Comparison of ENCODE assay signal across 31 mouse cellular contexts in the genomic region with DNA sequence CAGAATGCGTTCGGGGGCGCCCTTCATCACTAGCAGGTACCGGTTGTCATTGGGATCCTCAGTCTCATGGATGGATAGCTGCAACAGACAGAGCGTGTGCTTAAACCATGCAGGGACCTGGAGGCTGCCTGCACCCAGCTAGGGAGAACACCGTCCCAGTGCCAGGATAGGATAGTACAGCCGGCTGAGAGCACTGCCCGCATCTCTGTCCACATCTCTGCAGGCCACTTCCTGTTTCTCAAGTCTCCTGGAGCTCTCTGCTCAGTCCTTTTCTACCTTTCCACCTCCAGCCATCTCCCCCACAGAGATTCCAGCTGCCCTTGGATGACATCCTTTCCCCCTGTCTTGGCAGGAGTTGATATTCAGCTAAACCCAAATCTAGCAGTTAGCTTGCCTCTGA. TPM values are rescaled to one million over a fixed set of nuclear protein-coding genes. Genes with fewer than 3 reads are reported as not detected.
DNase-seq lines count a peak whose midpoint lies in the region; ATAC-seq and TF ChIP-seq lines count a peak whose summit lies in the region.
"Had no signal": no experiment of that assay in that cellular context is flagged by ENCODE, and none has a peak within 500 bp of the region (broad histone marks: within the 10 kb centered on the region; RNA-seq: fewer than 3 reads in every experiment).

No protein-coding gene starts in this region.

- TF ChIP-seq POLR2A in cerebellum, adult 2 months (IDR thresholded peaks at IDR 0.05; ENCODE audit: borderline replicate concordance, insufficient read depth, low read length) = no peak

- peaks cover 72% of the 10 kb centered on the region for H3K36me3 ChIP-seq in midbrain, postnatal 0 days (ENCODE audit: insufficient read depth, low read length)
- peaks cover 27% of the 10 kb centered on the region for H3K36me3 ChIP-seq in midbrain, embryonic 10.5 days
- H3K36me3 ChIP-seq: embryonic facial prominence, embryonic 13.5 days; embryonic facial prominence, embryonic 15.5 days; forebrain, embryonic 10.5 days; G1E had no signal

- peak; percentile 46 to 60 for DNase-seq in cerebellum, adult 2 months
- DNase-seq in cerebellum, adult 18-20 months = no peak
- no peak for DNase-seq in midbrain, postnatal 0 days (ENCODE audit: low spot score)
- DNase-seq in midbrain, embryonic 10.5 days (ENCODE audit: low spot score) = no peak
- no peak for DNase-seq in adrenal gland, adult 18-20 months (ENCODE audit: low spot score in 2 of 2)
- DNase-seq in ovary, postnatal 36 days (ENCODE audit: low spot score) = no peak
- DNase-seq: adrenal gland, adult 2 months; adrenal gland, postnatal 10 days; adrenal gland, postnatal 25 days; B cell, adult 2 months; cerebellum, adult 11-12 months; cerebellum, adult 9-10 months; cerebellum, postnatal 10 days; cerebellum, postnatal 36 days; embryo, embryonic 11 days had no signal

- H3K4me2 ChIP-seq in midbrain, postnatal 0 days (ENCODE audit: low read depth, low read length, poor library complexity, severe bottlenecking) = no peak overlapping the region
- H3K4me2 ChIP-seq: embryonic facial prominence, embryonic 13.5 days; embryonic facial prominence, embryonic 15.5 days; forebrain, embryonic 12.5 days had no signal

- no peak overlapping the region for H3K4me3 ChIP-seq in cerebellum, adult 2 months (replicated peaks; ENCODE audit: insufficient read depth, low read depth, low read length)
- H3K4me3 ChIP-seq in midbrain, postnatal 0 days (ENCODE audit: low read depth, low read length) = no peak overlapping the region
- no peak overlapping the region for H3K4me3 ChIP-seq in midbrain, embryonic 10.5 days
- H3K4me3 ChIP-seq: embryonic facial prominence, embryonic 13.5 days; embryonic facial prominence, embryonic 15.5 days; erythroblast, embryonic 14.5 days; forebrain, embryonic 10.5 days; forebrain, embryonic 12.5 days had no signal

- H3K27ac ChIP-seq in cerebellum, adult 2 months (ENCODE audit: insufficient read depth, low read length) = peak overlapping the region; percentile 68
- 0 out of 2 replicates have a peak overlapping the region, but pooled peaks have one; percentile 12 for H3K27ac ChIP-seq in midbrain, postnatal 0 days (ENCODE audit: low read depth, low read length)
- H3K27ac ChIP-seq in midbrain, embryonic 10.5 days (replicated peaks) = no peak overlapping the region
- H3K27ac ChIP-seq: embryonic facial prominence, embryonic 13.5 days; embryonic facial prominence, embryonic 15.5 days; forebrain, embryonic 10.5 days; forebrain, embryonic 12.5 days had no signal

- H3K4me1 ChIP-seq in cerebellum, adult 2 months (ENCODE audit: control insufficient read depth, insufficient read depth, low read length) = peaks cover 11% of the 10 kb centered on the region
- H3K4me1 ChIP-seq in midbrain, postnatal 0 days (ENCODE audit: insufficient read depth, low read length) = no peaks in the 10 kb centered on the region
- 0 out of 2 replicates have a peak, but pooled peaks cover 7% of the 10 kb centered on the region for H3K4me1 ChIP-seq in midbrain, embryonic 10.5 days
- H3K4me1 ChIP-seq: embryonic facial prominence, embryonic 13.5 days; embryonic facial prominence, embryonic 15.5 days; forebrain, embryonic 12.5 days had no signal

- H3K9ac ChIP-seq in midbrain, postnatal 0 days (replicated peaks; ENCODE audit: low read length, poor library complexity, severe bottlenecking) = no peak overlapping the region
- H3K9ac ChIP-seq: embryonic facial prominence, embryonic 13.5 days; embryonic facial prominence, embryonic 15.5 days; forebrain, embryonic 12.5 days had no signal

- H3K9me3 ChIP-seq in midbrain, postnatal 0 days (ENCODE audit: low read length) = no peaks in the 10 kb centered on the region
- H3K9me3 ChIP-seq in midbrain, embryonic 10.5 days (replicated peaks) = no peaks in the 10 kb centered on the region; the same call in 1 of the 2 replicates
- H3K9me3 ChIP-seq: embryonic facial prominence, embryonic 13.5 days; embryonic facial prominence, embryonic 15.5 days; forebrain, embryonic 10.5 days; forebrain, embryonic 12.5 days; G1E had no signal

- TF ChIP-seq CTCF in cerebellum, adult 2 months (IDR thresholded peaks at IDR 0.05; ENCODE audit: borderline replicate concordance, insufficient read depth, low read depth, low read length) = no peak
- no peak for TF ChIP-seq CTCF in midbrain, postnatal 0 days (IDR thresholded peaks at IDR 0.05)

- no peak for ATAC-seq in midbrain, postnatal 0 days (ENCODE audit: low FRiP score)
- ATAC-seq in granulocyte monocyte progenitor cell, adult 5-6 weeks (replicated peaks; ENCODE audit: poor library complexity, severe bottlenecking) = peak; percentile 41; the same call in 1 of the 2 replicates
- ATAC-seq in monocyte, adult 5-6 weeks (replicated peaks; ENCODE audit: insufficient number of reproducible peaks, low FRiP score, low TSS enrichment, poor library complexity, severe bottlenecking) = 0 out of 2 replicates have a peak, but pooled peaks have one; percentile 12
- ATAC-seq: activated CD4-positive, CD25-positive, alpha-beta regulatory T cell, adult 4 months; CD4-positive, CD25-positive, alpha-beta regulatory T cell, adult 4 months; forebrain, embryonic 14.5 days; forebrain, embryonic 16.5 days; Patski had no signal

- no peaks in the 10 kb centered on the region for H3K27me3 ChIP-seq in cerebellum, adult 2 months (ENCODE audit: control insufficient read depth, insufficient read depth, low read length)
- H3K27me3 ChIP-seq in midbrain, postnatal 0 days (ENCODE audit: insufficient read depth, low read length) = no peaks in the 10 kb centered on the region
- no peaks in the 10 kb centered on the region for H3K27me3 ChIP-seq in midbrain, embryonic 10.5 days (ENCODE audit: low read depth, poor library complexity, severe bottlenecking)
- H3K27me3 ChIP-seq: embryonic facial prominence, embryonic 15.5 days; forebrain, embryonic 12.5 days had no signal

- WGBS in cerebellum, adult 2 months = 35% methylated on average over 8 of the region's 8 CpGs
- 83% methylated on average over 8 of the region's 8 CpGs for WGBS in midbrain, postnatal 0 days
- 83% methylated on average over 8 of the region's 8 CpGs for WGBS in midbrain, embryonic 10.5 days

RNA-seq across cellular contexts. Expression of a gene that starts 15.3 kb away (rescaled TPM):
- polyA plus RNA-seq in cerebellum, adult 2 months (2012; rRNA removed) = 1,466 and 1,473 TPM in 2 replicates
- total RNA-seq in midbrain, postnatal 0 days (2014; rRNA removed) = 493 and 502 TPM in 2 replicates
- polyA plus RNA-seq in midbrain, postnatal 0 days (2015; fragmentation: Nextera tagmentation; extraction: Ambion mirVana) = 727 and 786 TPM in 2 replicates
- polyA plus RNA-seq in midbrain, embryonic 10.5 days (2016; fragmentation: Nextera tagmentation; extraction: Ambion mirVana) = 11.1 and 27.0 TPM in 2 replicates
- 34.6 and 53.7 TPM in 2 replicates for total RNA-seq in granulocyte monocyte progenitor cell, adult 5-6 weeks (2014; fragmentation: Nextera tagmentation)
- total RNA-seq in granulocyte monocyte progenitor cell, adult 5-6 weeks (2017) = 24.4 and 34.1 TPM in 2 replicates
- 54.0 to 91.3 TPM (median 63.7 TPM) in 3 replicates for total RNA-seq in monocyte, adult 5-6 weeks (2017)
- total RNA-seq in adrenal gland, adult 18-20 months (2021) = 100 to 1,000 TPM in 1 of 2 experiments, 10 to 100 TPM in 1; 30.2 to 121 TPM

RNA-seq across cellular contexts. Expression of a gene that starts 17.9 kb away (rescaled TPM):
- 637 and 648 TPM in 2 replicates for polyA plus RNA-seq in cerebellum, adult 2 months (2012; rRNA removed)
- 516 and 704 TPM in 2 replicates for total RNA-seq in midbrain, postnatal 0 days (2014; rRNA removed)
- polyA plus RNA-seq in midbrain, postnatal 0 days (2015; fragmentation: Nextera tagmentation; extraction: Ambion mirVana) = 466 and 515 TPM in 2 replicates
- 89.0 and 109 TPM in 2 replicates for polyA plus RNA-seq in midbrain, embryonic 10.5 days (2016; fragmentation: Nextera tagmentation; extraction: Ambion mirVana)
- total RNA-seq in granulocyte monocyte progenitor cell, adult 5-6 weeks (2014; fragmentation: Nextera tagmentation) = 112 and 164 TPM in 2 replicates
- total RNA-seq in granulocyte monocyte progenitor cell, adult 5-6 weeks (2017) = 118 and 121 TPM in 2 replicates
- 82.7 to 149 TPM (median 92.1 TPM) in 3 replicates for total RNA-seq in monocyte, adult 5-6 weeks (2017)
- total RNA-seq in adrenal gland, adult 18-20 months (2021) = 100 to 1,000 TPM; 343 to 378 TPM

RNA-seq across cellular contexts. Expression of a gene that starts 46.2 kb away (rescaled TPM):
- 1.00 and 1.4 TPM in 2 replicates for polyA plus RNA-seq in cerebellum, adult 2 months (2012; rRNA removed)
- total RNA-seq in midbrain, postnatal 0 days (2014; rRNA removed) = 6.4 and 9.0 TPM in 2 replicates
- 3.8 and 4.2 TPM in 2 replicates for polyA plus RNA-seq in midbrain, postnatal 0 days (2015; fragmentation: Nextera tagmentation; extraction: Ambion mirVana)
- 0.63 and 0.81 TPM in 2 replicates for polyA plus RNA-seq in midbrain, embryonic 10.5 days (2016; fragmentation: Nextera tagmentation; extraction: Ambion mirVana)
- not detected in 2 replicates for total RNA-seq in granulocyte monocyte progenitor cell, adult 5-6 weeks (2014; fragmentation: Nextera tagmentation)
- total RNA-seq in granulocyte monocyte progenitor cell, adult 5-6 weeks (2017) = not detected in 2 replicates
- not detected in 3 replicates for total RNA-seq in monocyte, adult 5-6 weeks (2017)
- not detected for total RNA-seq in adrenal gland, adult 18-20 months (2021)
- total RNA-seq: adrenal gland, adult 2 months; adrenal gland, postnatal 10 days; adrenal gland, postnatal 25 days; adrenal gland, postnatal 4 days; CH12.LX; G1E had no signal
- polyA plus RNA-seq: activated CD4-positive, CD25-positive, alpha-beta regulatory T cell, adult 4 months; adrenal gland, adult 2 months; CD4-positive, CD25-positive, alpha-beta regulatory T cell, adult 4 months; embryonic facial prominence, embryonic 13.5 days; embryonic facial prominence, embryonic 15.5 days; erythroblast, embryonic 14.5 days; forebrain, embryonic 10.5 days; frontal cortex, adult 2 months; G1E; Patski had no signal

Comparison
In these comparisons a context has a peak if more than half of its experiments do, and no peak if none do; other contexts are left out.
1. DNase-seq: peak in cerebellum, adult 2 months (2 of 2); none in cerebellum, adult 18-20 months (0 of 2), midbrain, postnatal 0 days (single experiment), midbrain, embryonic 10.5 days (single experiment), adrenal gland, adult 18-20 months (0 of 2) and ovary, postnatal 36 days (single experiment).